Mouse (Mus musculus) ES-Bruce4 (cell line): ENCODE measurements at regions not wholly inside any gene's neighbourhood (a gene's known extent, or its start where the extent isn't known, plus 50 kb on each side); places are given as distances from the start of the nearest gene placed in this dataset.

Source experiments
- CTCF ChIP-seq: IDR thresholded peaks from one replicate; pipeline ENCODE4 v1.8.1; 2011; ENCODE audit warnings: low read depth, low read length
- EP300 ChIP-seq: IDR thresholded peaks from 2 replicates; pipeline ENCODE4 v1.6.1; 2011; ENCODE audit warnings: low read depth, low read length; ENCODE audit not compliant: insufficient read depth
- POLR2A ChIP-seq: IDR thresholded peaks from one replicate; pipeline ENCODE4 v1.8.1; 2011; ENCODE audit warnings: low read length; ENCODE audit not compliant: insufficient read depth

- TF ChIP-seq CTCF (no peak), POLR2A (no peak), EP300 (no peak)
Measured at GRCm38 (mm10) chr12:107188055-107188454, 300.4 kb upstream of the 3110018I06Rik start.
